Mouse (Mus musculus): ENCODE results near the gene Dync2h1. TPM values are rescaled to one million over a fixed set of nuclear protein-coding genes. Genes with fewer than 3 reads are reported as not detected.

The Dync2h1 gene
- polyA plus RNA-seq, 1 experiment from 2014 or later: 20.9 TPM

Other genes with a start within 250 kb of the Dync2h1 start
- 102 and 107 TPM in 2 replicates for gene Dcun1d5, start 74 bp upstream of the Dync2h1 start, polyA plus RNA-seq (2016; fragmentation: Nextera tagmentation; extraction: Ambion mirVana)
- not detected in 2 replicates for gene Mmp13, start 88.1 kb upstream of the Dync2h1 start, polyA plus RNA-seq (2016; fragmentation: Nextera tagmentation; extraction: Ambion mirVana)
- gene Mmp12, start 159.9 kb upstream of the Dync2h1 start, polyA plus RNA-seq (2016; fragmentation: Nextera tagmentation; extraction: Ambion mirVana): not detected in 2 replicates
- not detected in 2 replicates for gene Mmp1b, start 203.6 kb upstream of the Dync2h1 start, polyA plus RNA-seq (2016; fragmentation: Nextera tagmentation; extraction: Ambion mirVana)